Mouse (Mus musculus) stomach, embryonic 15.5 days (tissue): ENCODE results near the gene Ap2a1. TPM values are rescaled to one million over a fixed set of nuclear protein-coding genes. Genes with fewer than 3 reads are reported as not detected.

ENCODE experiments used
- ATAC-seq: fragments of 200-750 bp; cut with Nextera tagmentation; 2 replicates; pipeline ENCODE4 v1.8.0; 2017; ENCODE audit warnings: low read depth, moderate number of reproducible peaks, moderate TSS enrichment; ENCODE audit not compliant: insufficient read depth, low FRiP score
- H3K27ac ChIP-seq: fragments of 300-500 bp; sonication (generic); 2 replicates; pipeline ENCODE4 v1.5.1; 2015; ENCODE audit warnings: mild to moderate bottlenecking, inconsistent platforms
- H3K27me3 ChIP-seq: fragments of 300-500 bp; sonication (generic); replicated peaks from 2 replicates; pipeline ENCODE4 v1.6.1; 2015; ENCODE audit warnings: inconsistent platforms
- H3K36me3 ChIP-seq: fragments of 300-500 bp; sonication (generic); 2 replicates; pipeline ENCODE4 v1.6.1; 2015; ENCODE audit warnings: inconsistent platforms
- H3K4me1 ChIP-seq: fragments of 300-500 bp; sonication (generic); 2 replicates; pipeline ENCODE4 v1.6.1; 2015; ENCODE audit warnings: inconsistent platforms
- H3K4me2 ChIP-seq: fragments of 300-500 bp; sonication (generic); 2 replicates; pipeline ENCODE4 v1.6.1; 2015; ENCODE audit warnings: mild to moderate bottlenecking, inconsistent platforms
- H3K4me3 ChIP-seq: fragments of 300-500 bp; sonication (generic); replicated peaks from 2 replicates; pipeline ENCODE4 v1.5.1; 2015; ENCODE audit warnings: inconsistent platforms
- H3K9ac ChIP-seq: fragments of 300-500 bp; sonication (generic); 2 replicates; pipeline ENCODE4 v1.6.1; 2015; ENCODE audit warnings: inconsistent platforms
- H3K9me3 ChIP-seq: fragments of 300-500 bp; sonication (generic); 2 replicates; pipeline ENCODE4 v1.6.1; 2016; ENCODE audit warnings: inconsistent platforms
- WGBS: fragments of 180-500 bp; shearing (Covaris S2); methylation state at CpG from one replicate; pipeline ENCODE4 v1.1.7; 2015; 5-methylcytosine and 5-hydroxymethylcytosine counted together
- polyA plus RNA-seq: library from polyadenylated mRNA; unstranded; fragments of >200 nt; fragmentation: Nextera tagmentation; extraction: Ambion mirVana; gene quantifications from 2 replicates; pipeline ENCODE4 v1.2.1, GENCODE M21; 2015

The Ap2a1 gene
- polyA plus RNA-seq, 1 experiment from 2014 or later = 61.6 TPM

- Histone ChIP-seq H3K4me3 (no peak overlapping the region), H3K27ac (no peak overlapping the region), H3K9ac (no peak overlapping the region), H3K4me2 (no peak overlapping the region), H3K4me1 (peaks cover 57% of the 10 kb centered on the region), H3K36me3 (peaks cover 7% of the 10 kb centered on the region; the same call in 1 of the 2 replicates), H3K27me3 (no peaks in the 10 kb centered on the region), H3K9me3 (no peaks in the 10 kb centered on the region)
- 93% methylated on average over 36 of the region's 36 CpGs for WGBS
- ATAC-seq = no peak
Observed at GRCm38 (mm10) chr7:44852259-44853027, 76.9 kb downstream of the Ap2a1 start.

GRCm38 (mm10) chr7:44851625-44852234, 77.6 kb downstream of the Ap2a1 start:
- H3K27ac ChIP-seq = no peak overlapping the region
- H3K9ac ChIP-seq = no peak overlapping the region
- peaks cover 57% of the 10 kb centered on the region for H3K4me1 ChIP-seq
- H3K36me3 ChIP-seq = peaks cover 8% of the 10 kb centered on the region
- H3K9me3 ChIP-seq = no peaks in the 10 kb centered on the region
- no peak for ATAC-seq
- H3K4me2 ChIP-seq = no peak overlapping the region
- WGBS = 89% methylated on average over 12 of the region's 12 CpGs
- H3K4me3 ChIP-seq = no peak overlapping the region
- no peaks in the 10 kb centered on the region for H3K27me3 ChIP-seq

- ATAC-seq = no peak
- peaks cover 53% of the 10 kb centered on the region for H3K4me1 ChIP-seq
Observed at GRCm38 (mm10) chr7:44850789-44851624, 78.3 kb downstream of the Ap2a1 start.

More at GRCm38 (mm10) chr7:44850789-44851624, 78.3 kb downstream of the Ap2a1 start:
- 79% methylated on average over 8 of the region's 8 CpGs for WGBS
- H3K9ac ChIP-seq = peak overlapping the region; percentile 64
- peak overlapping the region; percentile 69 for H3K4me3 ChIP-seq
- no peaks in the 10 kb centered on the region for H3K27me3 ChIP-seq
- H3K9me3 ChIP-seq = no peaks in the 10 kb centered on the region
- H3K27ac ChIP-seq = peak overlapping the region; percentile 99
- H3K36me3 ChIP-seq = peaks cover 13% of the 10 kb centered on the region
- peak overlapping the region; percentile 68 for H3K4me2 ChIP-seq

Other genes starting within 250 kb of the Ap2a1 start
- not detected in 2 replicates for gene Izumo2, start 220.8 kb downstream of the Ap2a1 start, polyA plus RNA-seq
- gene Vrk3, start 181.1 kb downstream of the Ap2a1 start, polyA plus RNA-seq = 32.5 and 33.2 TPM in 2 replicates
- 2.1 and 2.3 TPM in 2 replicates for gene Zfp473, start 178.4 kb downstream of the Ap2a1 start, polyA plus RNA-seq
- gene Nup62, start 113.4 kb downstream of the Ap2a1 start, polyA plus RNA-seq = 79.3 and 79.8 TPM in 2 replicates
- gene Il4i1, start 113.1 kb downstream of the Ap2a1 start, polyA plus RNA-seq = 1.3 and 1.4 TPM in 2 replicates
- gene Atf5, start 112.8 kb downstream of the Ap2a1 start, polyA plus RNA-seq = 5.3 and 6.4 TPM in 2 replicates
- gene Akt1s1, start 80.5 kb downstream of the Ap2a1 start, polyA plus RNA-seq = 110 and 112 TPM in 2 replicates
- gene Tbc1d17, start 80.4 kb downstream of the Ap2a1 start, polyA plus RNA-seq = 64.5 and 72.0 TPM in 2 replicates
- 25.5 and 32.7 TPM in 2 replicates for gene Pnkp, start 72.4 kb downstream of the Ap2a1 start, polyA plus RNA-seq
- 291 and 320 TPM in 2 replicates for gene Ptov1, start 59.7 kb downstream of the Ap2a1 start, polyA plus RNA-seq
- 88.7 and 91.0 TPM in 2 replicates for gene Med25, start 36.8 kb downstream of the Ap2a1 start, polyA plus RNA-seq
- 22.2 and 24.2 TPM in 2 replicates for gene Fuz, start 33.4 kb downstream of the Ap2a1 start, polyA plus RNA-seq
- gene Tsks, start 13.7 kb upstream of the Ap2a1 start, polyA plus RNA-seq = 0.09 and 0.14 TPM in 2 replicates
- 19.3 and 19.4 TPM in 2 replicates for gene Cpt1c, start 45.4 kb upstream of the Ap2a1 start, polyA plus RNA-seq
- gene Prmt1, start 57.1 kb upstream of the Ap2a1 start, polyA plus RNA-seq = 396 and 430 TPM in 2 replicates
- 89.5 and 94.4 TPM in 2 replicates for gene Irf3, start 68.2 kb upstream of the Ap2a1 start, polyA plus RNA-seq
- 47.3 and 47.7 TPM in 2 replicates for gene Bcl2l12, start 69.2 kb upstream of the Ap2a1 start, polyA plus RNA-seq
- gene Scaf1, start 86.9 kb upstream of the Ap2a1 start, polyA plus RNA-seq = 32.4 and 39.3 TPM in 2 replicates
- 58.0 and 59.8 TPM in 2 replicates for gene Rras, start 88.5 kb upstream of the Ap2a1 start, polyA plus RNA-seq
- 9.1 and 9.6 TPM in 2 replicates for gene Prr12, start 123.4 kb upstream of the Ap2a1 start, polyA plus RNA-seq
- gene Nosip, start 132.9 kb upstream of the Ap2a1 start, polyA plus RNA-seq = 52.8 and 55.5 TPM in 2 replicates
- gene Prrg2, start 133.2 kb upstream of the Ap2a1 start, polyA plus RNA-seq = 20.5 and 24.7 TPM in 2 replicates
- 320 and 325 TPM in 2 replicates for gene Rcn3, start 162.7 kb upstream of the Ap2a1 start, polyA plus RNA-seq
- 92.1 and 94.1 TPM in 2 replicates for gene Fcgrt, start 174.4 kb upstream of the Ap2a1 start, polyA plus RNA-seq
- 1,420 and 1,462 TPM in 2 replicates for gene Rps11, start 194.9 kb upstream of the Ap2a1 start, polyA plus RNA-seq
- 1,296 and 1,308 TPM in 2 replicates for gene Rpl13a, start 199.3 kb upstream of the Ap2a1 start, polyA plus RNA-seq
- gene Gm45713, start 206.7 kb upstream of the Ap2a1 start, polyA plus RNA-seq = 0.42 TPM in 1 of 2 replicates, not detected in the other
- gene Flt3l, start 206.9 kb upstream of the Ap2a1 start, polyA plus RNA-seq = 2.2 and 2.5 TPM in 2 replicates
- 80.3 and 90.0 TPM in 2 replicates for gene Pih1d1, start 224.8 kb upstream of the Ap2a1 start, polyA plus RNA-seq
- 49.3 and 58.7 TPM in 2 replicates for gene Aldh16a1, start 225.1 kb upstream of the Ap2a1 start, polyA plus RNA-seq
- gene Slc17a7, start 234.5 kb upstream of the Ap2a1 start, polyA plus RNA-seq = 0.13 TPM in 1 of 2 replicates, not detected in the other